Mouse (Mus musculus) stomach, postnatal 0 days (tissue): Measurements from ENCODE around the gene Cirbp. TPM values are rescaled to one million over a fixed set of nuclear protein-coding genes. Genes with fewer than 3 reads are reported as not detected.

Experiments used
- ATAC-seq: fragments of 200-750 bp; cut with Nextera tagmentation; 2 replicates; pipeline ENCODE4 v1.8.0; 2017; ENCODE audit not compliant: low FRiP score, low TSS enrichment
- DNase-seq: peaks from one replicate; pipeline ENCODE4 v3.0.0-alpha.2; 2016; ENCODE audit warnings: low spot score
- H3K27ac ChIP-seq: fragments of 300-500 bp; sonication (generic); replicated peaks from 2 replicates; pipeline ENCODE4 v1.5.1; 2014; ENCODE audit warnings: mild to moderate bottlenecking, control low read depth
- H3K27me3 ChIP-seq: fragments of 300-500 bp; sonication (generic); 2 replicates; pipeline ENCODE4 v1.6.1; 2014; ENCODE audit warnings: low read length; ENCODE audit not compliant: control insufficient read depth, insufficient read depth
- H3K36me3 ChIP-seq: fragments of 300-500 bp; sonication (generic); 2 replicates; pipeline ENCODE4 v1.6.1; 2014; ENCODE audit warnings: low read length, mixed read lengths; ENCODE audit not compliant: control insufficient read depth, insufficient read depth
- H3K4me1 ChIP-seq: fragments of 300-500 bp; sonication (generic); replicated peaks from 2 replicates; pipeline ENCODE4 v1.6.1; 2014; ENCODE audit warnings: antibody characterized with exemption; ENCODE audit not compliant: control insufficient read depth, insufficient read depth
- H3K4me2 ChIP-seq: fragments of 300-500 bp; sonication (generic); replicated peaks from 2 replicates; pipeline ENCODE4 v1.6.1; 2014; ENCODE audit warnings: low read depth, mild to moderate bottlenecking, control low read depth, moderate library complexity
- H3K4me3 ChIP-seq: fragments of 300-500 bp; sonication (generic); 2 replicates; pipeline ENCODE4 v1.5.1; 2014; ENCODE audit warnings: low read depth, low read length, control low read depth
- H3K9ac ChIP-seq: fragments of 300-500 bp; sonication (generic); 2 replicates; pipeline ENCODE4 v1.6.1; 2014; ENCODE audit warnings: mild to moderate bottlenecking, low read length, control low read depth, mixed read lengths
- H3K9me3 ChIP-seq: fragments of 300-500 bp; sonication (generic); 2 replicates; pipeline ENCODE4 v1.6.1; 2016; ENCODE audit warnings: low read length; ENCODE audit not compliant: control insufficient read depth
- CTCF ChIP-seq: IDR thresholded peaks from 2 replicates; pipeline ENCODE4 v1.5.1; 2016; ENCODE audit warnings: antibody characterized with exemption, low read depth, mild to moderate bottlenecking, moderate library complexity
- EP300 ChIP-seq: optimal IDR thresholded peaks from 2 replicates; pipeline ENCODE3; 2016; ENCODE audit warnings: antibody characterized with exemption
- WGBS: fragments of 180-500 bp; shearing (Covaris S2); extraction: QIAGEN DNeasy Blood & Tissue Kit; methylation state at CpG from one replicate; pipeline ENCODE4 v1.1.7; 2014; 5-methylcytosine and 5-hydroxymethylcytosine counted together
- polyA plus RNA-seq: library from polyadenylated mRNA; unstranded; fragments of >200 nt; fragmentation: Nextera tagmentation; extraction: Ambion mirVana; gene quantifications from 2 replicates; pipeline ENCODE4 v1.2.1, GENCODE M21; 2015

The Cirbp gene
- polyA plus RNA-seq, 1 experiment from 2014 or later: 237 TPM

GRCm38 (mm10) chr10:80143664-80144063 is 22.1 kb upstream of the Cirbp start:
- ATAC-seq (no peak), DNase-seq (no peak)
- H3K4me2 ChIP-seq: no peak overlapping the region
- no peaks in the 10 kb centered on the region for H3K27me3 ChIP-seq
- H3K9ac ChIP-seq: no peak overlapping the region
- H3K4me3 ChIP-seq: no peak overlapping the region
- H3K4me1 ChIP-seq: peaks cover 8% of the 10 kb centered on the region; the same call in 1 of the 2 replicates
- no peak overlapping the region for H3K27ac ChIP-seq
- WGBS: 91% methylated on average over 7 of the region's 7 CpGs
- TF ChIP-seq EP300 (no peak), CTCF (no peak)
- no peaks in the 10 kb centered on the region for H3K9me3 ChIP-seq
- H3K36me3 ChIP-seq: peaks cover 10% of the 10 kb centered on the region; the same call in 1 of the 2 replicates

GRCm38 (mm10) chr10:80144159-80144558 is 21.6 kb upstream of the Cirbp start:
- Histone ChIP-seq H3K27me3 (no peaks in the 10 kb centered on the region), H3K4me3 (no peak overlapping the region), H3K36me3 (peaks cover 10% of the 10 kb centered on the region; the same call in 1 of the 2 replicates), H3K27ac (no peak overlapping the region), H3K9me3 (no peaks in the 10 kb centered on the region), H3K4me2 (no peak overlapping the region), H3K9ac (no peak overlapping the region; the same call in 1 of the 2 replicates), H3K4me1 (peaks cover 8% of the 10 kb centered on the region; the same call in 1 of the 2 replicates)
- WGBS: 83% methylated on average over 12 of the region's 12 CpGs
- no peak for DNase-seq
- TF ChIP-seq CTCF (no peak), EP300 (no peak)
- no peak for ATAC-seq

GRCm38 (mm10) chr10:80144864-80145838 is 20.6 kb upstream of the Cirbp start:
- no peak for ATAC-seq
- Histone ChIP-seq H3K27ac (peak overlapping the region; percentile 99), H3K4me2 (no peak overlapping the region), H3K9me3 (no peaks in the 10 kb centered on the region), H3K4me1 (peaks cover 8% of the 10 kb centered on the region; the same call in 1 of the 2 replicates), H3K27me3 (no peaks in the 10 kb centered on the region), H3K9ac (0 out of 2 replicates have a peak overlapping the region, but pooled peaks have one; percentile 31), H3K36me3 (peaks cover 10% of the 10 kb centered on the region; the same call in 1 of the 2 replicates), H3K4me3 (no peak overlapping the region)
- no peak for TF ChIP-seq EP300
- TF ChIP-seq CTCF: peak; percentile 89
- 75% methylated on average over 20 of the region's 20 CpGs for WGBS
- DNase-seq: peak; percentile 78

DNA sequence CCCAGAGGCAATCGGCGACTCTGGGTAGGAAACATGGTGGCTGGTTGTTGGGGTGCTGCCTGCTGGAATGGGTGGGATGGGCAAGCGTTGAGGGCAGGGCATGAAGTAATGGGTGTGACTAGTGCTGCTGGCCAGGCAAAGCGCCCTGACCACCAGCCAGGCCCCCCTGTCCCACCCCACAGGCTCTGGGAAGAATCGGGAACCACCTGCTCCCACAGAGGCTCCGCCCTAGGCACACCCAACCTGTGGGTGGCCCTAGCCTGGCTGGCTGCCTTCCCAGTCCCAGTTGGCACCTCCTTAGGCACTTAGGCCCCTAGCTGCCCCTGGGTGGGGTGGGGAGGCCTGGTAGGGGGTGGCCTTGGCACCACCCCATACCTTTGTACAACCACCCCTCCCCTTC is 19.9 kb upstream of the Cirbp start:
- Histone ChIP-seq H3K27me3 (no peaks in the 10 kb centered on the region), H3K9me3 (no peaks in the 10 kb centered on the region), H3K4me2 (peak overlapping the region; percentile 34), H3K4me1 (peaks cover 9% of the 10 kb centered on the region; the same call in 1 of the 2 replicates), H3K9ac (no peak overlapping the region), H3K27ac (peak overlapping the region; percentile 99), H3K36me3 (peaks cover 10% of the 10 kb centered on the region; the same call in 1 of the 2 replicates), H3K4me3 (no peak overlapping the region)
- ATAC-seq (no peak), DNase-seq (peak; percentile 92)
- 53% methylated on average over 6 of the region's 6 CpGs for WGBS
- TF ChIP-seq CTCF (no peak), EP300 (no peak)

GRCm38 (mm10) chr10:80146568-80147011 is 19.2 kb upstream of the Cirbp start:
- ATAC-seq (no peak), DNase-seq (peak; percentile 46)
- no peaks in the 10 kb centered on the region for H3K27me3 ChIP-seq
- peak overlapping the region; percentile 99 for H3K27ac ChIP-seq
- H3K4me2 ChIP-seq: no peak overlapping the region
- peaks cover 10% of the 10 kb centered on the region; the same call in 1 of the 2 replicates for H3K36me3 ChIP-seq
- TF ChIP-seq CTCF: no peak
- TF ChIP-seq EP300: no peak
- H3K4me1 ChIP-seq: peaks cover 9% of the 10 kb centered on the region; the same call in 1 of the 2 replicates
- H3K9me3 ChIP-seq: no peaks in the 10 kb centered on the region
- peak overlapping the region; percentile 41 for H3K9ac ChIP-seq
- H3K4me3 ChIP-seq: no peak overlapping the region
- 63% methylated on average over 4 of the region's 4 CpGs for WGBS
